Mouse (Mus musculus): Measurements from ENCODE around the gene Oosp1.

The Oosp1 gene

DNA sequence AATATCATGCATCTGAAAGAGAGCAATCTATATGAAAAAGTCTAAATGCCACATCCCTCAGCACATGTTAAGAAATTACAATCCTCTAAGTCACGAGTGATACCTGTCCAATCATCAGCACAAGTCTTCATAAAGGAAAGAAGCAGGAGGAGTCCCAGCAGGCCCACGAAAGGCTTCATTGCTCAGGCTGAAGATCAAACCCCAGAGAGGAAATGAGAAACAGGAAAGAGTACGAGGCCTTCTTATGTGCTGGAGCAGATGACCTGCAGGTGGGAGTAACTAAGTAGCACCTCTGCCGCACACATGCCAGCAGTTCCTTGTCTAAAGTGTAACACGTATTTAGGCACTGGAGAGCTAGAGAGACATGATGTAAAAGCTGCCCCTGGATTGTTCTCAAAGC, at the start of gene Oosp1:
Oosp1 (minus strand) TSS at position 312 of the 400 bp plus-strand sequence.
- no peak for DNase-seq

DNA sequence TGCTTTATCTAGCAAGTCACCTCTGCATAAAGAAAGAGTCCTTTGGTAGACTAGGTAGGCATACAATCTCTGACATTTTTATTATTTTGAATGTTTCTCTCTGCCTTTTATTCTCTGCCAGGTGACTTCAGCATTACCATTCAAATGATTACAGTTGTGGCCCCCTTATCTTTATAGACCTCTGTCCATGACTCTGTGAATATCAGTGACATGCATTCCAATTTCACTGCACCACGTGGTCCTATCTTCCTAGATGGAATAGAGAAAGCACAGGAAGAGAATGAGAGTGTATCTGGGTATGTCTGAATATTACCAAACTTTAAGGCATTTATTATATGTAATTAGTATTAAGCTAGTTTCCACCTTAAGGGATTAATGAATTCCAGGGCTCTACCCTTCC, 45.5 kb upstream of the Oosp1 start:
- no peak for DNase-seq

DNA sequence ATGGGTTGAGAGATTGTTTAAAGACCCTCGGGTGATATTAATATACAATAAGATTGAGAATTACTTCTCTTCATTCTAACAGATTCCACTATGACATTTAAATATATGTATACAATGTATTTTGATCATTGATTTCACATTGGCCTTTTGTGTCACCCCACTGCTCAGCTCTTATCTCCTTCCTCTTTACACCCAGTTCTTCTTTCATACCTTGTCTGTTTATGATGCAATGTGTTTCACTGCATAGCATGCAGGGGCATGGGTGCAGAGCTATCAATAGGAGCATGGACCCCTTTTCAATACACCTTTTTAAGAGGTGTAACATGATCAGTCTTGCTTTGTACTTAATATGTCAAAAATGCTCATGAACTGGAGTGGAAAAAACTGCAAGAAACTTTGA, 39.3 kb upstream of the Oosp1 start:
- DNase-seq, result no peak

DNA sequence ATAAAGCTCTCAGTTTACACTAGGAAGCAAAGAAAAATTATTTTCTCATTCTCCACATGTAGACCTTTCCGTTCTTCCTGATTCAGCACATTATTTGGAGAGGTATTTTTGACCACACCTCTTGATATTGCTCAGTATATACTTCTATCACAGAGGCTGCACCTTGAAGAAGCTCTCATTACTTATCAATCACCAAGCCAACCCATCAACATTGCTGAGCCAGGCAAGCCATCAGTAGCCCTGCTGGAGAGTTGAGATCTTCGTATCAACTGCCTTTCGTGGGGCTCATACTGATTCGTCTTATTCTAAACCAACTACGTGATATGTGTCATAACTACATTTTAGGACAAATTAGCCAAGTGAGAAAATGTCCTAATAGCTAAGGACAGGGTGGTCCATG, 36.4 kb upstream of the Oosp1 start:
- DNase-seq, result no peak

DNA sequence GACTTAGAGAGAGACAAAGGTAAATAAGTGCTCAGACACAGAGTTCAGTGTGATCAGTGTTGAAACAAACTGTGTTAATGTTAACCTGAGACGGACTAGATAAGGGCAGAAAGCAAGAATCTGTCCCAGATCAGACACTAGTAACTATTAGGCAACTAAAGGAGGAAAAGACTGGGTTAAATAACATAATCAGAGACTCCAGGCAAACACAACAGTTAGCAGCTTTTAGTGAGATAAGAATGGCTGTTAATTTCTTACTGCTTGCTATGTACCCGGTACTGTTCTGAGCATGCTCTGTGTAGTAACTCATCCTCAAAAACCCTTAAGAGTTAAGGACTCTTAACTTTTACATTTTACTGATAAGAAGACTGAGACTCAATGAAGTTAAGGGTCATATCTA, 35.0 kb upstream of the Oosp1 start:
- DNase-seq, result no peak

DNA sequence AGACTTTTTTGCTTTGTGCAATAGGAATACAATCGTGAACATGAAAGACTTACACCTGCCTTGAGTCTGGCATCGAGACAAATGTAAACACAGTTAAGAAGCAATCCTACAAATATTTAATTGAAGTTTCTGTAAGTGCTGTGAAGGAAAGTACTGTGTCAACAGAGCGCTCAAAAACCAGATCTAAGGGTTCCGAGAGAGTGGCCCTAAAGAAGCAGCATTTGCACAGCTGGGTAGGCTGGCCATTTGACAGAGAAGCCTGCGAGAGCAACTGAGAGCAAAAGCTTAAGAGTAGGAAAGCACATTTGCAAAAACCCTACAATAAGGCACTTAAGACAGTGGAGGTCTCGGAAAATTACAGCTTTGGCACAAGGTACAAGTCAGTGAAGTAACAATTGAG, 33.3 kb upstream of the Oosp1 start:
- no peak for DNase-seq

DNA sequence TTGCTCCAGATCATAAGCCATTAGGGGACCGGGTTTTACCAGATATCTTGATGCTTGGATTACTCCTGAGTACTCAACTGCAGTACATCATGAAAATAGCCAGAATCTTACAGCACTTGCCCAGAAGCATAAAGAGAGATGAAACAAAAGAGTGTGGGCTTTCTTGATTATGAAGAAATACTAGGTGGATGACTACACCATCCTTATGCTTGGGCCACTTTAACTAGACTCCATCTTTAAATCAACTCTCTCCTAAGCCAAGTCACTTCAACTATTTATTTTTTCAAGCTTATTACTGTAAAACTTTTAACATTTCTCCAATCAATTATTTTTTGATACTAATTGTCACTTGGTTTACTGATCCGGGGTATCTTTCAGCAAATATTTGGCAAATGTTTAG, 32.9 kb upstream of the Oosp1 start:
- DNase-seq, result no peak

DNA sequence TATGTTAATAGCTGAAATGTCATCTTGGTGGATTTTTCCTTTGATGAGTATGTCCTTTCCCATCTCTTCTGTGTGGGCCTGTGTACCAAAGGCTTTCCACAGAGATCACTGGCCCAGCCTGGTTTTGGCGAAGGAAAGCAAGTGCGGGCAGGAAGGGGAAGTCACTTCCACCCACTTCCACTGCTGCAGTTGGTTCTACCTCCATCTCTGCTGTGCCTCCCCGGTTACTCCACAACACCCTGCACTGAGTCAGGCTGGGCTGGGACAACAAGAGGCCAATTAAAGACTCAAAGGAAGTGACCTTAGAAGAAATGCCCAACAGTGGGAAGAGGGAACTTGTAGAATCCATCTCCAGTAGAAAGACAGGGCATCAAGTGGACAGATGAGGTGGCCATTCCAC, 29.1 kb upstream of the Oosp1 start:
- no peak for DNase-seq

DNA sequence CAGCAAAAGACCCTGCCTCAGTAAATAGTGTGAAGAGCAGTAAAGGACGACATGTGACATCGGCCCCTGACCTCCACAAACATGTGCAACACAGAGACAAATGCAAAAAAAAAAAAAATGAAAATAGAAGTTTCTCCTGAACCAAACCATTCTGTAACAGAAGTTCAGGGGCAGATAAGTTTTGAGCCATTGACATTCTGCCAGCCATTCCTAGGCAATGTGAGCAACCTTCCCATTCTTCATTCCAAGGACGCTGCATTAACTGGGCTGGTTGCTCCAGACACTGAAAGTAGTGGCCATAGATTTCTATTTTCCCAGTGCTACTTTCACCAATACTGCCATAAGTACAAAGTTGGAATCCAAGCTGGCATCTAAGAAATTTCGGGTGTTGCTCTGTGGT, 21.5 kb upstream of the Oosp1 start:
- DNase-seq, result no peak

DNA sequence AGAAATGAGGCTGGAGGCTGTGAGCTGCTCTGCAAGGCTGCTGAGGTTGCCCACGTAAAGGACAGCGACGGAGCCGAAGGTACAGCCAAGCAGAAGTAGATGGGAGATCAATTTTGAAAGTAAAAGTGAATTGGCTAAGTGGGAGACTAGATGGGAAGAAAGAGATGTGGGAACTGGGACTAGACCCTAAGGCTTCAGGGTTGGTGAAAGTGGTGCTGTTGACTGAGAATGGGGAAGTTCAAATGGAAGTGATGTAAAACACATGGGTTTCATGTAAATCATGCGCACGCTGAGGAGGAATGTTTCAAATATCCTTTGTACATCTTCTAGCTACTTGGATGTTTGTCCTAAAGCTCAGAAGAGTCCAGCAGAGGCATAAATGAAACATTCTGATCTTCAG, 7.4 kb upstream of the Oosp1 start:
- DNase-seq, result no peak

DNA sequence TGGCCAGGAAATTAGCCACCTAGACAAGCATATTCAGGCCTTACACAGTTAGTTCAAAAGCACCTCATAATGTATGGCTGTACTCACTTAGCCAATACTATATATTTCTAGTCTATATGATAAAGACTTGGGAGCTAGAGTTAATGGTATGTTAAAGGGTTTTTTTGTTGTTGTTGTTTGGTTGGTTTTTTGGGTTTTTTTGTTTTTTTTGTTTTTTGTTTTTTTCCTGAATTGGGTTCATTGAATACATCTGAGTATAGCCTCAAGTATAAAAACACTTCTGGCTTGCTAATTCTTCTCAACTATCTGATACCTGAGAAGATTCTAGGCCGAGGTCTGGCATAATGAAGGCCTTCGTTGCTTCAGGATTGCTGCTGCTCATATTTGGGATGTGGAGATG, 5.8 kb upstream of the Oosp1 start, which contains the start of gene Oosp3:
Oosp3 (plus strand) TSS at position 301 of the 400 bp plus-strand sequence.
- DNase-seq, result no peak

DNA sequence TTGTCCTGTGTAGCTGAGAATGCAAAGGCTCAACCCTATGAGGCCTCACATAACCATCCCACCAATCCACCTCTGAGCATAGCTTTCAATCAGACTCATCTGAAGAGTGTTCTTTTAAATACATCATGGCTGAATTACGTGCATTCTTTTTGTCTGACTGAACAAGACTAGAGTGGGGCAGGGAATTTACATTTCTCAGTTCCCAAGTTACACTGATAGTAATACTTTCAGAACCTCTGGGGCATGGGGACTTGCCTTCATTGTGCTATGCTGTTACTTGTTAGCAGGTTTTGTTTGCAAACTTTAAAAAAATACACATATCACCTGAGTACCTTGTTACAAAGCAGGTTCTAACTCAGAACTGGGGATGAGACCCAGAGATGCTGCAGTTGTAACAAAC, 504 bp upstream of the Oosp1 start:
- no peak for DNase-seq

DNA sequence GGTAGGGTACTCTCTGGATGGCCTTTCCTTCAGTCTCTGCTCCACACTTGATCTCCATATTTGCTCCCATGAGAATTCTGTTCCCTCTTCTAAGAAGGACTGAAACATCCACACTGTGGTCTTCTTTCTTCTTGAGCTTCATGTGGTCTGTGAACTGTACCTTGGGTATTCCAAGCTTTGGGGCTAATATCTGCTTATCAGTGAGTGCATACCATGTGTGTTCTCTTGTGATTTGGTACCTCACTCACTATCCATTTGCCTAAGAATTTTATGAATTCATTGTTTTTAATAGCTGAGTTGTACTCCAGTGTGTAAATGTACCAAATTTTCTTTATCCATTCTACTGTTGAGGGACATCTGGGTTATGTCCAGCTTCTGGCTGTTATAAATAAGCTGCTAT, 29.4 kb downstream of the Oosp1 start:
- no peak for DNase-seq

DNA sequence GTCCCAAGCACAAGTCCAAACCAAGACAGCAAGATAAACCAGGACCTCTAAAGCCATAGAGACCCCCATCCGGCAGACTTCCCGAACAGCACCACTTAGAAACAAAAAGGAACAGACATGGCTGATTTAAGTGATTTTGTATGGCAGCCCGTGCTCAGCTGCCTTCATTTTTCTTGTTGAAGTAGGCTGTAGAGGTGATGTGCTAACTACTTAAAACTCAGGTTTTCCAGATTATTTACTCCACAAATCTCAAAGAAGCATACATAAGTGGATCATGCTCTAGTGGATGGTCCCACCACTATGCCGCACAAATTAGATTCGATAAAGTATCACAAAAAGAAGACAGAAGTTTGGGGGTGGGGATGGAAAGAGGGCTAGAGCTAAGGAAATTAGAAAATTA, 30.5 kb downstream of the Oosp1 start, which contains the start of gene Oosp2:
Oosp2 (minus strand) TSS at position 101 of the 400 bp plus-strand sequence.
- no peak for DNase-seq

DNA sequence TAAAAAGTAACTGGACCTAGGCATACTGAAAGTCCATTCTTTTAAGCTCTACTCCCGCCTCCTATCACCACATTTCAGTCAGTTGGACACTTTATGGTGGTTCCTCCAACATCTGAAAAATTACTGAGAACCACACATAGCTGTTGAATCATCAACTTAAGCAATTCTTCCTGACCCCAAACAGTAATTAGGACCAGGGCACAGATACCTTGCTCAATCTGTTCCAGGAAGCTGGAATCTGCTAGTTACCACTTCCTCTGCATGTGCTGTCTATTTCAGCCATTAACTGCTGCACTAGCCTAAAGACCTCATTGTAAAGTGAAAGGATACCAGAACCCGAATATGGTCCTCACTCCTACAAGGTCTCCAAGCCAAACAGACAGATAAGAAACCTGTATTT, 31.8 kb downstream of the Oosp1 start:
- no peak for DNase-seq

DNA sequence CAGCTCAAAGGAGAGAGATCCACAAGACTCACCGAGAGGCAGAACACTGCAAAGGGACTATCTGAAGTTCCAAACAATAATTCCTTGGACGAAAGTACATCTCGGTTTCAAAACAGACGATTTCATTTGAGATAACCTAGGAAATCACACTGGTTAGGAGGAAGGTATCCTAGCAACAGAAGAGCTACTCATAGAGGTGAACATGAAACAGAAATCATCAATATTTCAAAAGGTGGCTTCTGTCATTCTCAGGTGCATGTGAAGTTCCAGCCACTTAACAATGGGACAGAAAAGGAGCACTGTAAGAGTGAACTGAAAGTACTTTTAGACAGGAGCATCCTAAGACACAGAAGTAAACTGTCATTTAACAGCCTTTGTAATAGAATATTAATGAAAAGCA, 41.4 kb downstream of the Oosp1 start:
- no peak for DNase-seq

DNA sequence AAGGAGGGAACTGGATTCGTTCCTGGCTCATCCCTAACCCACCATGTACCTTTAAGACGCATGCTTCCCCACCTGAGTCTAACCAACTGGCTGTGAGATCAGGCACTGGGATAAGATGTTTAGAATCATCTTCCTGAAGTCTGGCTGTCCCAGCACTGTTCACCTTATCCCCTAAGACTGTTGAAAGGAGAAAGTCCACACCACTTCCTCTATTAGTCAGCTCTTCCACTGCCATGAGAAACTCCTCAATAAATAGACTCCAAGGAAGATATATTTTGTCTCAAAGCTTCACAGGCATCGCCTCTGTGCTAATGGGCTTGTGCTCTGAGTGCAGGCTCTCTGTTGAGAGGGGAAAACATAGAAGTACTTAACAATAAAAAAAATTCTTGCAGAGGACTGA, 44.8 kb downstream of the Oosp1 start:
- DNase-seq, result no peak

DNA sequence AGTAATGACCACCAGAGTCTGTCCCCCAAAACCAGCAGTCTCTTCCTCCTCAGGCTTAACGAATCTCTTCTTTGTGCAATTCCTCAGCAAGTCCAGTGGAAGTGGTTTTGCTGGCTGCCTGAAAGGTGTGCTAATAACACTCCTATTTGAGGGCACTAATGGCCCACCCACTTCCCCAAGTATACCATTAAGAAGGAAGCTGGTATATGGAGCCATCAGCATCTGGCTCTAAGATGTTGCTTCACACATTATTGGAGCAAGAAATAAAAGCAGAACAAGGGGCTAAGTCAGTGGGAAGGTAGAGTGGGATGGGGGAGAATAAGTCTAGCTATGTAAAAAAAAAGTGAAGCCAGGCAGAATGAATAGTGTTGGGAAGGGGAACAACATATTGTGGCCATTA, 50.2 kb downstream of the Oosp1 start, which contains the start of gene Ms4a3:
Ms4a3 (minus strand) TSS at position 120 of the 400 bp plus-strand sequence.
- no peak for DNase-seq

DNA sequence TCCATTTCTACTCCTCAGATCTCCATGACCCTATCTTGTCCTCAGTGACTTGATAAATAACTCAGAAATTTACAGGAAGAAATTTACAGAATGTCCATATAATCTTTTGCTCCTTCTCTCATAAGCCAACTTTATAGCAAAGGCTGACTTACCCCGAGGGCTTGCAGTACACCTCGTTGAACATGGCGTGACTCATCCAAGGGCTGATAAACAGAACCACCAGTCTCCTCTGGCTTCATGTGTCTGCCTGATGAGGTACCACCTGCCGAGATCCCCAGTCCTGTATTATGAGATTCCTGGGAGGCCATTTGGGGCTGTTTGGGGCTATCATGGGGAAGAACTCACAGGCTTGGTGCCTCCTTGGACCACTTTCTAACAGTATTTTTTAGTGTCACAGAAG, 51.9 kb downstream of the Oosp1 start:
- no peak for DNase-seq

DNA sequence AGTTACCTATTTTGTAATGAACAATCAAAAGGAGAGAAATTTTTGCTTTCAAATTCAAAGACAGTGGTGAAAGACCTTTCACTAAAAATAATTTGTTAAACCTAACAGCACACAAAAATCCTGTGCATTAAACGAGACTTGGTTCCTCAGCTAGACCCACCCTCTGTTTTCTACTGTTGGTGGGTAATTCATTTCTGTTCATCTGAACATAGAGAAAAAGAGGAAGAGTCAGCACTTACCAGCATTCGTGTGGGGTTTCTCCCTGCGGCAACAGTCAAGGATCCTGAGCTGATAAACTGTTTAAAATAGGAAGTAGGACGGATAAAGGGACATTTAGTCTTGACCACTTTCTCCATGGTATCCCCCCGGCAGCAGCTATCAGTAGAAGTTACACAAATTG, 55.4 kb downstream of the Oosp1 start:
- no peak for DNase-seq

DNA sequence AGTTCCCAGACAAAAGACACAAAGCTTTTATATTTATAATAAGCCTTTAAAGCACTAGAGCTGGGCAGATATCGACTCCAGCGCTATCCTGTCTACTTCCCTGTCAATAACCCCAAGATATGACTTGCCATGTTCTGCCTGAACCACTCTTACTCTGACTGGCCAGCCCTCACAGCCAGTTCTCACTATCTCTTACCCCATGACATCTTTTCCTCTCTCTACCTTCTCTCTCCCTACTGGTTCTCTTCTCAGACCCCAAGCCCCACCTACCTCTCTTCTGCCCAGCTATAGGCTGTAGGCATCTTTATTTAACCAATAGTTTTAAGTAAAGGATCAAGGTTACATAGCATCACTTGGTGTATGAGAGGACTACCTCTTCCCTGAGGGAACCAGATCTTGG, 56.6 kb downstream of the Oosp1 start:
- DNase-seq, result no peak

DNA sequence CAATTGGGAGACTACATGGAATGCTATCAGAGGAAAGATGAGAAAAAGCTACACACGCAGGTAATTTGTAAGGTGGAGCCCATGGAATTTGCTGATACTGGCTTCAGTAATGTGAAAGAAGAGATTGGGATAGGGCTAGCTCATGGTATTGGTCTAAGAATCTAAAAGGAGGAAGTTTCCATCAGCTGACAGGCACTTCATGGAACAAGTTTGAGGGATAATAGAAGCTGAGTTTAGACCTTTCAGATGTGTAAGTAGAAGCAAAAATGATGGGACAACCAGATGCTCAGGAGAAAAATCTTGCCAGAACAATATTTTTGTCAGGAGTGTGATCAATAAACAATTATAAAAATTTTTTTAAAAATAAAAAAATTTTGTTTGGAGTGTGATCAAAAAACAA, 57.2 kb downstream of the Oosp1 start:
- no peak for DNase-seq

DNA sequence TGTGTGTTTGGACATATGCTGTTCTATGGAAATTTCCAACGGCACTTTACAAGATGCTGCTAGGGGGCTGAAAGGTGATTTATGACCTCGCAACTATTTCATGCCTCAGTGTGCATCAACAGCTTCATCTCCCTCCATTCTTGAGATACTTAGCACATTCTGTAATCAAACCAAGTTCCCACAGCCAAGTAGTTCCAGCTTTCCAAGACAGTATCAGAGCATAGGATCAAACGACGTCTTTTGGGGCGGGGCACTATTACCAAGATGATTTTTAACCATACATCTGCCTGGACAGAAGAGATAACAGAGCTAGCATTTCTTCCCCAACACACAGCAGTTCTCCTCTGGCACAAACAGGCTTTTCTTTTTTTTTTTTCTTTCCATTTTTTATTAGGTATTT, 65.7 kb downstream of the Oosp1 start:
- no peak for DNase-seq

DNA sequence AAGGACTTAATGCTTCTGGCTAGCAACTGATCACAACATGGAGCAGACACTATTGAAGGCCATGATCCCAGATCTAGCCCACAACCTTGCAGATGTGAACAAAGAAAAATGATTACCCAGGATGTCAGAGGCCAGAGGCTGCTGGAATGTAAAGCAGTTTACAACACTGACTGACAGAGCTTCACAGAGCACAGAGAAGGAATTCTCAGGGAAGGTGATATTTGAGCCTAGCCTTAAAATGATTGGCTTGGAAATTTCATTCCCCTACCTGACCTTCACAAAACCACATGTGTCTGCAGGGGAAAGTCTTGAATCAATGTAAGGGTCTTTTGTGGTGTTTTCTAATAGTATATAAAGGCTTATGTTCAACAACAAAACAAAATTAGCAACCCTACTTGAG, 66.2 kb downstream of the Oosp1 start:
- no peak for DNase-seq

DNA sequence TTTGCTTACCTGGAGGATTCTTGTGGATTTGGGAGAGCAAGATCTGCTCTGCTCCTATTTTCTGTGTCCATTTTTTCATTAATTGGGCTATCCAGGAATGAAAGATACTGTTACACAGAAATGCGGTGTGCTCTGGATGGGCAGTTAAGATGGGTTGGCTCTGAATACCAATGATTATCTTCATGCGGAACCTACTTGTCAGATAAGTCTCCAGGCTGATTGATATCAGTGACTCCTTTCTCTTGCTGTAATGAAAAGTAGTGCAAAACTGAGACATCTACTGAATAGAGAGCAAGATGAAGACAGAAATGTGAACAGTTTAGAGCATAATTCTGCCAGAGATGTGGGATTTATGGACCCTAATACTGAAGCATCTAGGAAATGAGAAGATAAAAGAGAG, 67.4 kb downstream of the Oosp1 start, which contains the start of gene Ms4a2:
Ms4a2 (minus strand) TSS at position 169 of the 400 bp plus-strand sequence.
- no peak for DNase-seq

DNA sequence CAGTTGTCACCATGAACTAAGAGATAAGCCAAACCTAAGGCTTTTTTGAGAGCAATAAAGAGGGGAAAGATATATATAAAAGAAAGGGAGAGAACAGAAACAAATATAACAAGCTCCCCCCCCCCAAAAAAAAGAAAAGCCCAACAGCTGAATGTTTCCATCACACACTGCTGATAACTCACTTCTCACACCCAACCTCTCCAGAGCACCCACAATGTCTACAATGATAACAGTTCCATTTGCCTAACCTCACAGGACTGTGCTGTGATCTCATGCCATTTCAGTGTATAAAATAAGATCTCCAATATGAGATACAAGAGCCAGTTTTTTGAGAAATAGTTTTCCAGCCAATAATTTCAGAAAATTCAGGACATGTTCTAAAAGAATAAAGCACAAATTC, 73.0 kb downstream of the Oosp1 start:
- DNase-seq, result no peak
